Mouse (Mus musculus) kidney, postnatal 0 days (tissue): ENCODE results near the gene Spaar. TPM values are rescaled to one million over a fixed set of nuclear protein-coding genes. Genes with fewer than 3 reads are reported as not detected.

Source experiments
- ATAC-seq: fragments of 200-750 bp; cut with Nextera tagmentation; replicated peaks from 2 replicates; pipeline ENCODE4 v1.8.0; 2017; ENCODE audit warnings: low read depth, moderate number of reproducible peaks, moderate TSS enrichment, moderate library complexity; ENCODE audit not compliant: low FRiP score
- DNase-seq: peaks from one replicate; pipeline ENCODE4 v3.0.0-alpha.2; 2016; ENCODE audit warnings: low spot score
- H3K27ac ChIP-seq: fragments of 300-500 bp; sonication (generic); 2 replicates; pipeline ENCODE4 v1.5.1; 2014; ENCODE audit warnings: mild to moderate bottlenecking
- H3K27me3 ChIP-seq: fragments of 300-500 bp; sonication (generic); 2 replicates; pipeline ENCODE4 v1.6.1; 2014; ENCODE audit warnings: low read length, mixed read lengths; ENCODE audit not compliant: insufficient read depth
- H3K36me3 ChIP-seq: fragments of 300-500 bp; sonication (generic); 2 replicates; pipeline ENCODE4 v1.6.1; 2014; ENCODE audit warnings: low read length, mixed read lengths; ENCODE audit not compliant: insufficient read depth
- H3K4me1 ChIP-seq: fragments of 300-500 bp; sonication (generic); replicated peaks from 2 replicates; pipeline ENCODE4 v1.6.1; 2014; ENCODE audit warnings: antibody characterized with exemption, low read length, mixed read lengths; ENCODE audit not compliant: insufficient read depth
- H3K4me2 ChIP-seq: fragments of 300-500 bp; sonication (generic); 2 replicates; pipeline ENCODE4 v1.6.1; 2014; ENCODE audit warnings: mild to moderate bottlenecking, low read length, moderate library complexity, mixed read lengths
- H3K4me3 ChIP-seq: fragments of 300-500 bp; sonication (generic); replicated peaks from 2 replicates; pipeline ENCODE4 v1.5.1; 2014; ENCODE audit warnings: low read depth, low read length
- H3K9ac ChIP-seq: fragments of 300-500 bp; sonication (generic); 2 replicates; pipeline ENCODE4 v1.6.1; 2014; ENCODE audit warnings: low read depth, low read length
- H3K9me3 ChIP-seq: fragments of 300-500 bp; sonication (generic); replicated peaks from 2 replicates; pipeline ENCODE4 v1.6.1; 2016; ENCODE audit warnings: low read length, inconsistent platforms, mixed read lengths
- CTCF ChIP-seq: IDR thresholded peaks from 2 replicates; pipeline ENCODE4 v1.5.1; 2016; ENCODE audit warnings: antibody characterized with exemption, low read depth, mild to moderate bottlenecking, moderate library complexity
- WGBS: fragments of 180-500 bp; shearing (Covaris S2); extraction: QIAGEN DNeasy Blood & Tissue Kit; methylation state at CpG from one replicate; pipeline ENCODE4 v1.1.7; 2014; 5-methylcytosine and 5-hydroxymethylcytosine counted together
- polyA plus RNA-seq: library from polyadenylated mRNA; unstranded; fragments of >200 nt; fragmentation: Nextera tagmentation; extraction: Ambion mirVana; gene quantifications from 2 replicates; pipeline ENCODE4 v1.2.1, GENCODE M21; 2015

Gene Spaar
- polyA plus RNA-seq, 1 experiment from 2014 or later: 0.43 TPM

DNA sequence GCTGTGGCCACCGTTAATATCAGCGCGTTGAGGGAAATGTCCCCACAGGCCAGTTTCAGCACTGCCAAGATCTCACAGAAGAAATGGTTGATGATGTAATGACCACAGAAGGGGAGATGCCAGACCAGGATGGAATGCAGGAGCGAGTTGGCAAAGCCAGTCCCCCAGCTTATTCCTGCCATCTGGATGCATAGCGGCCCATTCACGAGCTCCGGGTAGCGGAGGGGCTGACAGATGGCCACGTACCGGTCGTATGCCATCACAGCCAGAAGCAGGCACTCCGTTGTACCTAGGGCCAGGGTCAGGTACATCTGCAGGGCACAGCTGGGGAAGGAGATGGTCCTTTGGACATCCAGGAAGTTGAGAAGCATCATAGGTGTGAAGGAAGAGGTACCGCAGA lies 33.3 kb upstream of the Spaar start:
- no peak overlapping the region for H3K4me3 ChIP-seq
- no peaks in the 10 kb centered on the region for H3K9me3 ChIP-seq
- 87% methylated on average over 13 of the region's 13 CpGs for WGBS
- ATAC-seq: no peak
- no peaks in the 10 kb centered on the region for H3K36me3 ChIP-seq
- no peak for TF ChIP-seq CTCF
- DNase-seq: no peak
- no peak overlapping the region for H3K9ac ChIP-seq
- no peak overlapping the region for H3K4me2 ChIP-seq
- H3K27me3 ChIP-seq: no peaks in the 10 kb centered on the region
- H3K4me1 ChIP-seq: no peaks in the 10 kb centered on the region
- H3K27ac ChIP-seq: no peak overlapping the region

DNA sequence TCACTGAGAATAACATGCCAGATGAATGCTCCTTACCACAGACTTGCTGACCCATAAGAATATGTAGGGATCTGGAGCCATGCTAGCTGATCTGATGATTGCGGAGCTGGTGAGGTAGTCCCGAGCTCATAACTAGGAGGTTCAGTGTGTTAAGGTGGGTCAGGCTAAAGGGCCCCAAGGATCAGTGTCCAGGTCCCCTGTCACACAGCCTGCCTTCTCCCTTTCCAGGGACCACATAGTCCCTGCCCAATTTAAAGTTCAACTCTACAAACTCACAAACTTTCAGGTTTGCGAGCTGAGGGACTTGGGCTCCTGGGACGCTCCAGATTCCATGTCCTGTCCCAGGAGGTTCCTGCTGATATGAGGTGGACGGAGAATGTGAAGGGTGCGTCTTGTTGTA lies 29.1 kb upstream of the Spaar start, which contains the start of gene Olfr70:
Olfr70 (minus strand) TSS at position 101 of the 400 bp plus-strand sequence.
- ATAC-seq (no peak), DNase-seq (no peak)
- H3K27ac ChIP-seq: no peak within 1 kb of the TSS
- H3K27me3 ChIP-seq: no peaks in the 10 kb centered on the region
- H3K4me1 ChIP-seq: no peaks in the 10 kb centered on the region
- H3K4me3 ChIP-seq: no peak within 1 kb of the TSS
- no peak for TF ChIP-seq CTCF
- 91% methylated on average over 6 of the region's 6 CpGs for WGBS
- no peaks in the 10 kb centered on the region for H3K9me3 ChIP-seq
- no peak within 1 kb of the TSS for H3K9ac ChIP-seq
- no peak within 1 kb of the TSS for H3K4me2 ChIP-seq
- H3K36me3 ChIP-seq: no peaks in the 10 kb centered on the region

DNA sequence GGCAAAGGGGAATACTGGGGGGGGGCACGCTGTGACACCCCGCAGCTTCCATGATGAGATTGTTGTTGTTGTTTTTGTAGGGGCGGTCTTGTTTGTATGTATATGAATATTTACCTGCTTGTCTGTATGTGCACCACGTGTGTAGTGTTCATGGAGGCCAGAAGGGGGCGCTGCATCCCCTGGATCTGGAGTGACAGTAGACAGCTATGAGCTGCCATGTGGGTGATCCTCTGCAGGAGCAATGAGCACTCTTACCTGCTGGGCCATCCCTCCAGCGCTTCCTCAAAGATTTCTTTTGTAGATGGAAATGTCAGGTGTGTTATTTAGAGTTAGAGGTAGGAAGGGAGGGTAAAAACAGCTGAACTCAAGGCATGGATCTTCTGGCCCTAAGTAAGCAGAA lies 26.4 kb upstream of the Spaar start:
- Histone ChIP-seq H3K27ac (no peak overlapping the region), H3K4me2 (no peak overlapping the region), H3K9me3 (no peaks in the 10 kb centered on the region), H3K9ac (no peak overlapping the region), H3K27me3 (no peaks in the 10 kb centered on the region), H3K36me3 (no peaks in the 10 kb centered on the region), H3K4me1 (no peaks in the 10 kb centered on the region), H3K4me3 (no peak overlapping the region)
- DNase-seq (no peak), ATAC-seq (no peak)
- 74% methylated on average over 6 of the region's 6 CpGs for WGBS
- peak; percentile 49; the same call in 1 of the 2 replicates for TF ChIP-seq CTCF

DNA sequence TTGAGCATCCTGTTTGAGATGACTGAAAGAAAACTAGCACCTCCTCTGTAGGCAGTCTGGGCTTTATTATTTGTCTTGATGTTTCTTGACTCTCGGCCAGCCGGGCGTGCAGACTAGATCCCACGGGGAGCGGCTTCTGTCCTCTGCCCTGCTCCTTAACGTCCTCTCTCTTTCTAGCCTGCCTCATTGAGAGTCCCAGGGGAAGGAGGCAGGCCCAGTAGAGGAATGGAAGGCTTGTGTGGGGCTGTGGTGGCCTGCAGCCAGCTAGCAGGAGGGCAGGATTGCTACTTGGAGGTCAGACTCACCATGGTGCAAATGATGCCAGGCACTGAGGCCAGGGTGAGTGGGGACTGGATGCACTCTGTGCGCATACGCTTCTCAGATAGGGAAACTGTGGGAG lies 26.0 kb upstream of the Spaar start:
- H3K9me3 ChIP-seq: no peaks in the 10 kb centered on the region
- no peaks in the 10 kb centered on the region for H3K36me3 ChIP-seq
- H3K27me3 ChIP-seq: no peaks in the 10 kb centered on the region
- ATAC-seq (no peak), DNase-seq (peak; percentile 66)
- H3K4me3 ChIP-seq: no peak overlapping the region
- H3K4me2 ChIP-seq: no peak overlapping the region
- 51% methylated on average over 8 of the region's 8 CpGs for WGBS
- no peak overlapping the region for H3K27ac ChIP-seq
- H3K4me1 ChIP-seq: no peaks in the 10 kb centered on the region
- H3K9ac ChIP-seq: no peak overlapping the region
- no peak for TF ChIP-seq CTCF

DNA sequence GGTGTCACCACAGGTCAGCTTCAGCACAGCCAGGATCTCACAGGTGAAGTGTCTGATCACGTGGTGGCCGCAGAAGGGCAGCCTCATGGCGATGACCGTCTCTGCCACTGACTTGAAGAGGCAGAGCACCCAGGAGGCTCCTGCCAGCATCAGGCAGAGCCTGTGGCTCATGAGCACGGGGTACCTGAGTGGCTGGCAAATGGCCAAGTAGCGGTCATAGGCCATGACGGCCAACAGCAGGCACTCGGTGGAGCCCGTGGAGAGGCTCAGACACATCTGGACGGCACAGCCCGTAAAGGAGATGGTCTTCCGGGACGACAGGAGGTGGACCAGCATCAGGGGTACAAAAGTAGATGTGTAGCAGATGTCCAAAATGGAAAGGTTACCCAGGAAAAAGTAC lies 23.8 kb upstream of the Spaar start:
- Histone ChIP-seq H3K9me3 (no peaks in the 10 kb centered on the region), H3K4me1 (no peaks in the 10 kb centered on the region), H3K27ac (no peak overlapping the region), H3K9ac (no peak overlapping the region), H3K36me3 (no peaks in the 10 kb centered on the region), H3K4me3 (no peak overlapping the region), H3K27me3 (no peaks in the 10 kb centered on the region), H3K4me2 (no peak overlapping the region)
- ATAC-seq: no peak
- no peak for DNase-seq
- 67% methylated on average over 13 of the region's 13 CpGs for WGBS
- no peak for TF ChIP-seq CTCF

DNA sequence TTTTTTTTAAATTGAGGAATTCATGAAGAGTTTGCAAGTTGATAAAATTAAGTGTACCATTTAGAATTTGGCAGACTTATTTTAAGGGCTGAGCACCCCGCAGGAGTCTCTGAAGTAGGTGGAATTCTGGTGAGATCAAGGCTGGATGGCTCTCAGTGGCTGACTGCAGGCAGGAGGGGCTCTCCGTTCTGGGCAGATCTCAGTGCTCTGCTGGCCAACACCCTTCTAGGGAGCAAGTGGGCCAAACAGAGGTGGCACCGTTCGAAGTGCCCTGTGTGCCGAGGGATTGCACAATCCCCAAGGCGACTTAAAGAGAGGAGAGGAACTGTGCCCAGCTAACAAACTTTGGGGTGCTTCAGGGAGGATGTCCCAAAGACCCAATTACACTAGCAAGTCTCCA lies 20.0 kb upstream of the Spaar start, which contains the start of gene Olfr71:
Olfr71 (minus strand) TSS at position 387 of the 400 bp plus-strand sequence.
- Histone ChIP-seq H3K27ac (no peak within 1 kb of the TSS), H3K4me1 (no peaks in the 10 kb centered on the region), H3K4me3 (no peak within 1 kb of the TSS), H3K36me3 (no peaks in the 10 kb centered on the region), H3K27me3 (no peaks in the 10 kb centered on the region), H3K9ac (no peak within 1 kb of the TSS), H3K4me2 (no peak within 1 kb of the TSS), H3K9me3 (no peaks in the 10 kb centered on the region)
- ATAC-seq (no peak), DNase-seq (no peak)
- 81% methylated on average over 6 of the region's 6 CpGs for WGBS
- no peak for TF ChIP-seq CTCF

DNA sequence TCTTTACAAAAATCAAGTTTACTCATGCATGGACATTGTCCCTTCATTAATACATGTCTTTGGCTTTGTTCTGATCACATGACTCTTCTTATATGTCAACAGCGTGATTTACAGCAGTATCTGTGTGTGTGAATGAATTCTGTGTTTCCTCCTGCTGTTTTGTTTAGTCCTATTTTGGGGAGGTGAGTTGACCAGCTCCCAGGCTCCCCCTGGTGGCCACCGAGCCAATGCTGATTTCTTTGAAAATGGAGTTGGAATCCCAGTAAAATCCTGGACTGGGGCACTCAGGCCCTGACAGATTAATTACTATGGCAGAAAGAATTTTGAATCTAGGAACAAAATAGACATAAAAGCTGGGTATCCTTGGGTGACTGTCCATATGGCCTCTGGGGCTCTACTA lies 18.0 kb upstream of the Spaar start:
- DNase-seq: peak; percentile 87
- ATAC-seq: no peak
- no peak overlapping the region for H3K4me2 ChIP-seq
- 1% methylated on average over 2 of the region's 2 CpGs for WGBS
- H3K4me1 ChIP-seq: no peaks in the 10 kb centered on the region
- no peak overlapping the region for H3K4me3 ChIP-seq
- H3K9ac ChIP-seq: no peak overlapping the region
- H3K27ac ChIP-seq: no peak overlapping the region
- no peaks in the 10 kb centered on the region for H3K9me3 ChIP-seq
- no peaks in the 10 kb centered on the region for H3K36me3 ChIP-seq
- TF ChIP-seq CTCF: peak; percentile 95
- H3K27me3 ChIP-seq: no peaks in the 10 kb centered on the region
